Mouse (Mus musculus) right cerebral cortex, adult 2 months (tissue): ENCODE measurements around the gene Fgd5.
A peak's percentile ranks its signal among the peaks of the same experiment; 100 is the strongest.
"Not testable (repeated sequence)": the region's sequence is repeated elsewhere in the genome, so short reads cannot be mapped to it uniquely, and the experiment has no call there.

Source experiments
- DNase-seq, 2 experiments: peaks; one replicate each; pipeline ENCODE4 v3.0.0; 2021 to 2022; ENCODE audit warnings: low spot score in 2 of 2

Fgd5 gene

GRCm38 (mm10) chr6:92067146-92067790 is 88.6 kb downstream of the Fgd5 start:
- peak; percentile 70 to 76 for DNase-seq

DNA sequence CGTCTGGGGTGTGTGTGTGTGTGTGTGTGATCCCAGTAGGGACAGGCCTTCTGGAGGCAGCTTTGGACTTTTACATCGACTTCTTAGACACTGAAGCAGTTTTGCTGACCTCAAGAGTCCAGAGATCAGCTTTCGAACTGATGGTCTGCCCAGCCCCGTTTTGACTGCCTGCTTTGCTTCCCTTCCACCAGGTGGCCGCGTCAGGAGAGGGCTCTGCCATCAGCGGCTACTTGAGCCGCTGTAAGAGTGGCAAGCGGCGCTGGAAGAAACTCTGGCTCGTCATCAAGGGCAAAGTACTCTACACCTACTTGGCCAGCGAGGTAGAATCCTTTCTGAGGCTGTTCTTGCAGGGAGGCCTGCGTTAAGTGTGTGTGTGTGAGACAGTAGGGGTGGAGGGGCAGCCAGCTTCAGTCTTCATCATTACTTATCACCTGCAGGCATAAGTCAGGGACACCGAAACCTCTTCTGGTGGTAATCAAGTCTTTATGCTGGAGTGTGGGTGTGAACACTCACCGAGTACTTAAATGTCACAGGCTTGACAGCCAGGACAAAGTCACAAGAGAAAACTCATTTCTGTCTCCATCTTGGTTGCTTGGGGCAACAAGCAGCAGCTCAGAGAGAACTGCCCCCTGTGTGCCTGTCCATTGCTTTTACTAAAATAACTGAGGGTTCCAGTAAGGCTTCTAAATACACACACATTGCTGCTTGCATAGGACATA is 92.6 kb downstream of the Fgd5 start:
- DNase-seq, result no peak

- DNase-seq, result no peak
These were observed 102.1 kb downstream of the Fgd5 start for GRCm38 (mm10) chr6:92080730-92081129.

DNA sequence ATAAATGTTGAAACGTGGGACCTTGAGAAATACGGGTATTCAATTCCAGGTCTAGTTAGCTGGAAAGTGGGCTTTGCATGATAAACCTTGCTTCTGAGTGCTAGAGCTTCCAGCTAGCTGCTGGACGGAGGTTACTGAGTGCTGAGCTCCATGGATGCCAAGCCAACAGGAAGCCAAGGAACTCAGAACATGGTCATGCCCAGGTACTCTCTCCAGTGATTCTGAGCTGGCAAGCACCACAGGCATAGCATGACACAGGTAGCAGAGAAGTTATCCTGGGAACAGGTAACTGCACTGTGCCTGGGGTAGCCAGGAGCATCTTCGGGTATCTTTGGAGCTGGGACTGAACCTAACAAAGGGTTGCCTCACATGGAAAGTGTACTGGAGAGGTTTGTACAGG is 104.1 kb downstream of the Fgd5 start:
- no peak for DNase-seq

DNA sequence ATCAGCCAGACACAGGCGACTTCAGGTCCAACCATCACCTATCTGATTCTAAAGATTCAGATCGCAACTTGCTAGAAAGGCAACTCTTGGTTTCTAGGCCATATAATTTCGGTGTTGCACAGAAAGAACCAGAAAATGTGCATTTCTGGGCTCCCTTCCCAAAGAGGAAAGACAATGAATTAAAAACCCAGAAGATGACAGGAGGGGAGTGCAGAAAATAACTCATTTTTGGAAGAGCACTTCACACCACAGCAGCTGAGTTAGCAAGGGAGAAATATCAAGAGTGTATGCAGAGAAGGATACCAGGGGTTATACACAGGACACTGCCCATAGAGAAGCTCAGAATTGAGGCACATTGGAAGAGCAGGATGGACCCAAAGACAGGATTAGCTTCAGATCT is 106.3 kb downstream of the Fgd5 start:
- no peak for DNase-seq

- DNase-seq, result not testable (repeated sequence)
These were observed 110.5 kb downstream of the Fgd5 start for GRCm38 (mm10) chr6:92089141-92089540.

DNA sequence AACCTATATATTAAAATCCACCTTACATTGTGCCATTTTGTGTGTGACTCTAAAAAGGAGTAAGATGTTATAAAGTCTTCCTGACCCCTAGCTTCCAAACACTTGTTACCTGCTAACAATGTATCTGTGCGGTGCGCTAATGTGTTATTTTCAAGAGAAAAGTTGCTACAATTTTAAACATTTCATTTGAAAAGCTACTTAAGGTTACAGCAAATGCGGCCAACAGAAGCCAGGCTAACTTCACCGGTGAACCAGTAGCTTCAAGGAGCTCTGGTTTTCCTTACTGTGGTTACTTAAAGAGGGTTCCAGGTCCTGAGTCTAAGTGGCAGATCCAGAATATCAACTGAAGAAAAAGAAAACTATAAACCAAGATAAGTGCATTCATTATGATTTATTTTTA is 111.3 kb downstream of the Fgd5 start:
- no peak for DNase-seq

- no peak for DNase-seq
These were observed 111.8 kb downstream of the Fgd5 start for GRCm38 (mm10) chr6:92090497-92090896.

- peak; percentile 83 to 87 for DNase-seq
These were observed 112.5 kb downstream of the Fgd5 start, which contains the start of gene Nr2c2 for GRCm38 (mm10) chr6:92091130-92091591. Gene Nr2c2 (plus strand): TSS chr6:92091390.

DNA sequence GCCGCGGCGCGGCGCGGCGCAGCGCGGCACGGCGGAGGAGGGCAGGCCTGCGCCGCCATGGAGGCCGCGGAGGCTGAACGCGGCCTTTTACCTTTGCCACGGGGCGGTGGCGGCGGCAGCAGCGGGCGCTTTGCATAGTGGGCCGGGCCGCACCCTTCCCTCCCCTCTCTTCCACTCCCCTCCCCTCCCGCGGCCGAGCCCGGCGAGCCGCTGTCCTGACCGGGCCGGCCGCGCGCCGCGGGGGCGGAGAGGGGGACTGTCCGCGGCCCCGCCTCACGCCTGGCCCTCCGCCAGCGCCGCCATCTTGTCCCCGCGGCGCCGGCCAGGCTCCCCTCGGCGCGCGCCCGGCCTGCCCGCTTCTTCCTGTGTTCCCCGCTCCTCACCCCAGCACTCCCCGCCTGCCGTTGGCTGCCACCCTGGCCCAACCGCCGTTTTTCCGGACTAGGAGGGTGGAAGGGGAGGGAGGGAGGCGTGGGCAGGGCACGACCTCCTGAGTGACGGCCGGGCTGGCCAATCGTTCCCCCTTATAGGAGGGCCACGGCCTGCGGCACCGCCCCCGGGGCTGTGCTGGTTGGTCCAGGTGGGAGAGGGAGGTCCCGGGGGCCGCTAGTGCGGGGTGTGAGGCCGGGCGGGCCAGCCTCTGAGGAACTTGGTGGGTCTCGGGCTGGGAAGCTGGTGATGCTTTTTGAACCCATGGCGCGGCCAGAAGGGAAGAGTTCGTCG is 113.2 kb downstream of the Fgd5 start:
- DNase-seq, result peak; percentile 100

DNA sequence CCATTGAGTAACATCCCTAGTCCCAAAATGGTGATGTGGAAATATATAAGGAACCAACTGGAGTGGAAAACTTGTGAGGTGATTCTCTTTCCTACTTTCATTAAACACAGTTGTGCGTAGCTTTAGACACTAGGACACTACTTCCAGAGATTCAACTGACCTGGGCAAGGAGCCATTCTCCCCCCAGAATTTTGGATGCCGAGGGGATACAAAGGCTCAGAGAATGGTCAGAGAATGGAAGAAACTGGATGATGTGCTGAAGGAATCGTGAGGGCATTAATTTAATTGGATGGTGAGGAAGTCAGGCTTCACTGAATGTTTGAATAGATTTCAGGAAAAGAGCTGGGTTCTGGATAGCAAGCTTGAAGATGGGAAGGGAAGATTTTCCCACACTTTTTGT is 114.1 kb downstream of the Fgd5 start:
- DNase-seq, result no peak

DNA sequence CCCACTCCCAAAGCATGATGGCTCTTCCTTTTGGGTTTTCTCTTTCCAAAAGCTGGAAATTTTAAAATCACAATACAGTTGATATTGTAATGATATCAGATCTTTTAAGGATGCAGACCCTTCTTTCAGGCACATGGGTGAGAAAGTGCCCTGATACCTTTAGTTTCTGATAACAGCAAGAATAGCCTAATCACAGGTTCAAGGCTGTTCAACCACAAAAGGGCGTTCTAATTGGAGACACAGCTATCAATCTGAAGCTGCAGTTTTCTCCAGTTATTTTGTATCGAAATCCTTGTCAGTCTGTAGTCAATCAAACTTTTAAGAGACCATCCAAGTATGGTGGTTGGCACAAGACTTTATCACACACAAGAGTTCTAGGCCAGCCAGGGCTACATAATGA is 115.2 kb downstream of the Fgd5 start:
- DNase-seq, result no peak

DNA sequence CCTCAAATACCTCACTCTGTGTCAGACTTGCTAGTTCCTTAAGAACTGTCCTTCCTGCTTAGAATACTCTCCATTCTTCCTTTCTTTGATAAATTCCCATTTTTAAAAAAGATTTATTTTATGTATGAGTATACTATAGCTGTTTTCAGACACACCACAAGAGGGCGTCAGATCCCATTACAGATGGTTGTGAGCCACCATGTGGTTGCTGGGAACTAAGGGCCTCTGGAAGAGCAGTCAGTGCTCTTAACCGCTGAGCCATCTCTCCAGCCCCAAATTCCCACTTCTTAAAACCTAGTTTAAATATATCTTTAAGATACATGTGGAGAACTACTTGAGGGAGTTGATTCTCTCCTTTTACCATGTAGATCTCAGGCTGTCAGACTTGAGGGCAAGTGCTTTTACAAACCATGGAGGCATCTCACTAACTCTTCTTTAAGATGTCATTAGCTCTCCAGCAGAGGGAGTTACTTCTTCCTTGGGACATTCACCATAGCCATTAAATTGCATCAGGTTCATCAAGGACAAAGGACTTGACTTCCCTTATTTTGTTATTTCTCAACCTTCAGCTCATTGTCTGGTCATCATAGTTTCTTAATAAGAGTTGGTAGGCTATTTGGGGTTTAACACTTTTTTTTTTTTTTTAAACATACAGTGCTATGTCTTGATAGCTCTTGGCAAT is 122.1 kb downstream of the Fgd5 start:
- DNase-seq, result no peak

DNA sequence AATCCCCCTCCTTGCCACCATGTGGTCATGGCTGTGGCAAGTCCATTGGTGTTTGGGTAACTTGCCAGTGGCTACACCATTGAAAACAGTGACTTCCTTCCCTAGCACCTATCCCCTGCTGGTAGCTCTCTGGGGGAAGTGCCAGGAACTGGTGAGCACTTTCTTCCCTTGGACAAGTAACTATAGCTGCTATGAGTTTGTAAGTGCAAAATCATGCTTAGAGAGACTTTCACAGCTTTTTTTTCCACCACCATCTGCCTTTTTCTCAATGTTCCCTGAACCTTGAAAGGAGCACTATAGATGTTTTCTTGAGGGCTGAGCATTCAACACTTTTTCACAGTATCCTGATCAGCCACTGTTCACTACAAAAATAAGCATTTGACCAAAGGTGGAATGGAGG is 145.9 kb downstream of the Fgd5 start:
- no peak for DNase-seq
